Mouse (Mus musculus) ES-E14 (cell line): ENCODE measurements around the gene Rgs7.

Experiments
- HCFC1 ChIP-seq: IDR thresholded peaks from 2 replicates; pipeline ENCODE4 v1.6.1; 2012; ENCODE audit warnings: low read length, inconsistent platforms, borderline replicate concordance; ENCODE audit not compliant: insufficient read depth
- ZC3H11A ChIP-seq: IDR thresholded peaks from 2 replicates; pipeline ENCODE4 v1.6.1; 2012; ENCODE audit warnings: low read depth, mild to moderate bottlenecking, inconsistent platforms, low read length, borderline replicate concordance
- ZNF384 ChIP-seq: IDR thresholded peaks from 2 replicates; pipeline ENCODE4 v1.6.1; 2012; ENCODE audit warnings: low read depth, low read length, inconsistent platforms

- TF ChIP-seq ZNF384, result no peak
- no peak for TF ChIP-seq ZC3H11A
- no peak for TF ChIP-seq HCFC1
These were observed 460.3 kb downstream of the Rgs7 start for GRCm38 (mm10) chr1:175032015-175032414.
